Mouse (Mus musculus) heart, adult 2 months (tissue): ENCODE data around the gene Ccdc9. TPM values are rescaled to one million over a fixed set of nuclear protein-coding genes. Genes with fewer than 3 reads are reported as not detected.
"Not testable (repeated sequence)": the region's sequence is repeated elsewhere in the genome, so short reads cannot be mapped to it uniquely, and the experiment has no call there.

Experiments used
- DNase-seq, 2 experiments: peaks; one replicate each; pipeline ENCODE4 v3.0.0; 2021
- H3K27ac ChIP-seq: fragments of 200-600 bp; 2 replicates; pipeline ENCODE4 v1.8.1; 2022
- H3K27me3 ChIP-seq: fragments of 200-500 bp; 2 replicates; pipeline ENCODE4 v1.6.1; 2012; ENCODE audit warnings: mild to moderate bottlenecking, low read length, inconsistent platforms, mixed read lengths; ENCODE audit not compliant: control insufficient read depth, insufficient read depth
- H3K36me3 ChIP-seq: fragments of 200-500 bp; 2 replicates; pipeline ENCODE4 v1.6.1; 2012; ENCODE audit warnings: low read length, inconsistent platforms; ENCODE audit not compliant: control insufficient read depth, insufficient read depth
- H3K4me1 ChIP-seq: fragments of 200-500 bp; 2 replicates; pipeline ENCODE4 v1.6.1; 2011; ENCODE audit warnings: low read length; ENCODE audit not compliant: control insufficient read depth, insufficient read depth
- H3K4me3 ChIP-seq: fragments of 200-600 bp; 2 replicates; pipeline ENCODE4 v1.8.1; 2022
- H3K79me2 ChIP-seq: fragments of 200-500 bp; replicated peaks from 2 replicates; pipeline ENCODE4 v1.6.1; 2012; ENCODE audit warnings: mild to moderate bottlenecking, inconsistent platforms, low read length, moderate library complexity, mixed read lengths; ENCODE audit not compliant: control insufficient read depth, insufficient read depth
- H3K9ac ChIP-seq: fragments of 200-500 bp; 2 replicates; pipeline ENCODE4 v1.6.1; 2012; ENCODE audit warnings: low read depth, mild to moderate bottlenecking, control low read depth, inconsistent platforms, low read length, mixed read lengths
- CTCF ChIP-seq: fragments of 200-600 bp; IDR thresholded peaks from 2 replicates; pipeline ENCODE4 v1.8.1; 2022; ENCODE audit warnings: antibody characterized with exemption, mild to moderate bottlenecking, moderate library complexity
- EP300 ChIP-seq: fragments of 200-500 bp; IDR thresholded peaks from 2 replicates; pipeline ENCODE4 v1.6.1; 2011; ENCODE audit warnings: low read depth, low read length, control low read depth; ENCODE audit not compliant: insufficient read depth
- POLR2A ChIP-seq: fragments of 200-500 bp; IDR thresholded peaks from 2 replicates; pipeline ENCODE4 v1.6.1; 2011; ENCODE audit warnings: mild to moderate bottlenecking, low read depth, low read length, control low read depth; ENCODE audit not compliant: insufficient read depth
- WGBS: fragments of 180-500 bp; shearing (Covaris S2); methylation state at CpG from one replicate; pipeline ENCODE4 v1.1.7; 2018; 5-methylcytosine and 5-hydroxymethylcytosine counted together
- intact Hi-C: fragments of 180-260 bp; cut with DNase I; formaldehyde crosslinking; loops from one replicate; pipeline ENCODE4 v1.15.1; 2025
- polyA plus RNA-seq: library from polyadenylated mRNA; depleted of rRNA; stranded (reverse); fragments of >200 nt; gene quantifications from 2 replicates; pipeline ENCODE4 v1.2.3, GENCODE M21; 2012
- total RNA-seq, 2 experiments: library from RNA; stranded (reverse); gene quantifications; 2 replicates each; pipeline ENCODE4 v1.2.3; 2021

Gene Ccdc9
- total and polyA plus RNA-seq, 3 experiments, result 21.8 to 46.7 (median 33.1) TPM

DNA sequence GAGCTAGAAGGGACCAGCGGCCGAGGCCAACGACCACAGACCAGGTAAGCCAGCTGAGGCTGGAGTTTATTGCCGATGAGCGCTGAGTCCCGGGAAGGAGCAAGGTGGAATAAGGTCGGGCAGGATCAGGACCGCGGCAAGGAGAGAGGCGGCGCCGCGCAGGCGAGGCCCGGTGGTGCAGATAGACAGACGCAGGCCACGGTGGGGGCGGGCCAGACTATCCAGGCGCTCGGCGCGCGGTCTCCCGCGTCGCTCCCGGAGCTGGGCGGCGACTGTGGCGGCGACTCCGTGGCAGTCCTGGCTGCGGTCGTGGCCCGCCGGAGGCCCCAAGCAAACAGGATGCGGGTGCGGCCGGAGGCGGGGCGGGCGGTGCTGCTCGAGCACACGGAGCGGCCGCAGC, 13.9 kb downstream of the Ccdc9 start:
- Histone ChIP-seq H3K4me3 (peak overlapping the region; percentile 83), H3K27ac (peak overlapping the region; percentile 82), H3K79me2 (no peaks in the 10 kb centered on the region), H3K9ac (peak overlapping the region; percentile 85), H3K27me3 (no peaks in the 10 kb centered on the region), H3K36me3 (no peaks in the 10 kb centered on the region), H3K4me1 (peaks cover 5% of the 10 kb centered on the region)
- TF ChIP-seq POLR2A, result no peak
- no peak for TF ChIP-seq EP300
- TF ChIP-seq CTCF, result peak; percentile 50
- WGBS, result under 1% methylated on average over 46 of the region's 46 CpGs
- intact Hi-C loops, result loop anchor here (1.0 kb wide), 1 partner anchor 13 kb away; no protein-coding TSS in a partner anchor
- peak; percentile 74 to 78 for DNase-seq

DNA sequence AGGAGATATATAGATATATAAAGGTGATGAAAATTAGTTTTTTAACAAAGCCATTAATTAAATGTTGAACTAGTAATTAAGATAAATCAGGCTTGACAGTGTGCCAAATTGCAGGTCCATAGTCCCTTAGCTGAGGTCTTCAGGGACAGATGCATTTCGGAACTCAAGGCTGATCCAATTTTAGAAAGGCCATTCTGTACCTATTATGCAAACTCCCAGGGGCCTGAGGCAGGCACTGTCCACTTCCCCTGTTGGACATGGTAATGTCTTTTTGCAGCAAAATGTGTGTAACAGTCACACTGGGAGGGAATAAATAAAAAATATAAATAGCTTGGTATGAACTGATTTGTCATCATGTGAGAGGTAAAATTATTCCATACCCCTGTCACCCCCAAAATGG, 15.5 kb downstream of the Ccdc9 start:
- intact Hi-C loops, result no loop called here
- Histone ChIP-seq H3K4me3 (no peak overlapping the region), H3K27ac (no peak overlapping the region), H3K79me2 (no peaks in the 10 kb centered on the region), H3K36me3 (no peaks in the 10 kb centered on the region), H3K9ac (no peak overlapping the region), H3K4me1 (peaks cover 5% of the 10 kb centered on the region), H3K27me3 (no peaks in the 10 kb centered on the region)
- no peak for DNase-seq
- WGBS, result 27% methylated on average over 1 of the region's 1 CpGs
- TF ChIP-seq EP300 (no peak), CTCF (no peak)

DNA sequence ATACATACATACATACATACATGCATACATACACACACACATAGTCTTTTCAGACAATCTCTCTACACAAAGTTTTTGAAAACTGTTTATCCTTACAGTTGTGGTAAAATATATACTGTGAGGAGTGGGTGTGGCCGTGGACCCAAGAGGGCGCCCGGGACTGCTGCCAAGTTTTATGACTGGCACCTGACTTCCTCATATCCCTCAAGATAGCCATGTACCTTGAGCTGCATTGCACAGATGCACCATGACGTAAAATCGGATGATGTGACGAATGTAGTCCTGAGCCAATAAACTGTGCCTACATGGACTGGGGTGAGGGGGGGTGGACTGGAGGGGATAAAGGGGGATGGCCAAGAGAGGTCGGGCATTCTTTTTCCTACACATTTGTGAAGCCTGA, 20.0 kb downstream of the Ccdc9 start:
- H3K27ac ChIP-seq, H3K79me2 ChIP-seq, H3K9ac ChIP-seq, H3K36me3 ChIP-seq, H3K4me1 ChIP-seq, H3K27me3 ChIP-seq, intact Hi-C loops, H3K4me3 ChIP-seq, DNase-seq: not testable (repeated sequence)
- WGBS, result 69% methylated on average over 7 of the region's 7 CpGs

DNA sequence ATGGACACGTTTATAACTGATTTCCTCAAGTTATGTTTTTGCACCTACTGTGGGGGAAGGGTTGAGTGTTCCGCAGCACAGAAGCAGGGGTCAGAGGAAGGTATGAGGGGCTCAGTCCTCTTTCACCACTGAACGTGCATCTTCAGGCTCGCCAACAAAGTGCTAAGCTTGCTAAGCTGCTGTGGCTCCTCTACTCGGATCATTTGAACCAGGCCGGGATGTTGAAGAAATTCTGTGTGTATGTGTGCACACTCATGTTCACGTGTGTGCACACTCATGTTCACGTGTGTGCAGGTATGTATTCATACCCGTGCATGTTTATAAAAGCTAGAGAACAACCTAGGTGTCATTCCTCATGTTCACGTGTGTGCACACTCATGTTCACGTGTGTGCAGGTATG, 20.7 kb downstream of the Ccdc9 start:
- H3K79me2 ChIP-seq, result no peaks in the 10 kb centered on the region
- no peaks in the 10 kb centered on the region; the same call in 1 of the 2 replicates for H3K4me1 ChIP-seq
- TF ChIP-seq POLR2A, result no peak
- TF ChIP-seq EP300, result no peak
- TF ChIP-seq CTCF, result no peak
- H3K4me3 ChIP-seq, result no peak overlapping the region
- H3K36me3 ChIP-seq, result no peaks in the 10 kb centered on the region
- intact Hi-C loops, result no loop called here
- H3K27me3 ChIP-seq, result no peaks in the 10 kb centered on the region
- no peak overlapping the region for H3K9ac ChIP-seq
- DNase-seq, result no peak
- WGBS, result 87% methylated on average over 11 of the region's 11 CpGs
- H3K27ac ChIP-seq, result no peak overlapping the region

DNA sequence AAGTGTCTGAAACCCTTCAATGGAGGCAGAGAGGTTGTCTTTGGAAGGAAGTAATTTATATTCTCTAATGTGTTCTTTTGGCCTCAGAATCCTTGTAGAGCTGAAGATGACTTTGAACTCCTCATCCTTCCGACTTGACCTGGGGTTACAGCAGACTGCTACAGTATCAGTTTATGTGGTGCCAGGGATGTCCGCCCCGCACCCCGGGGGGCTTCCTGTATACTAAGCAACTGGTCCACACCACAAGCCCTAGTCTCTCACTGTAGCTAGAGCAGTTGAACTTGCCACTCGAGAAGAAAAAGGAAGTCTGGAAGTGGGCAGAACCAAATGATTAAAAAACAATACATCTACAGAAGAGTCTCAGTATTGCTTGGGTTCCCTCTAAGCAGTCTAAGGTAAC, 22.8 kb downstream of the Ccdc9 start:
- intact Hi-C loops, result loop anchor here (1.0 to 5.0 kb wide), 2 partner anchors 72 to 167 kb away; partner anchors contain the start of gene Napa
- no peak for TF ChIP-seq CTCF
- no peak for TF ChIP-seq EP300
- TF ChIP-seq POLR2A, result no peak
- Histone ChIP-seq H3K9ac (no peak overlapping the region), H3K27ac (no peak overlapping the region), H3K79me2 (no peaks in the 10 kb centered on the region), H3K4me3 (no peak overlapping the region), H3K36me3 (no peaks in the 10 kb centered on the region), H3K4me1 (no peaks in the 10 kb centered on the region; the same call in 1 of the 2 replicates), H3K27me3 (no peaks in the 10 kb centered on the region)
- no peak for DNase-seq
- WGBS, result 62% methylated on average over 5 of the region's 5 CpGs

DNA sequence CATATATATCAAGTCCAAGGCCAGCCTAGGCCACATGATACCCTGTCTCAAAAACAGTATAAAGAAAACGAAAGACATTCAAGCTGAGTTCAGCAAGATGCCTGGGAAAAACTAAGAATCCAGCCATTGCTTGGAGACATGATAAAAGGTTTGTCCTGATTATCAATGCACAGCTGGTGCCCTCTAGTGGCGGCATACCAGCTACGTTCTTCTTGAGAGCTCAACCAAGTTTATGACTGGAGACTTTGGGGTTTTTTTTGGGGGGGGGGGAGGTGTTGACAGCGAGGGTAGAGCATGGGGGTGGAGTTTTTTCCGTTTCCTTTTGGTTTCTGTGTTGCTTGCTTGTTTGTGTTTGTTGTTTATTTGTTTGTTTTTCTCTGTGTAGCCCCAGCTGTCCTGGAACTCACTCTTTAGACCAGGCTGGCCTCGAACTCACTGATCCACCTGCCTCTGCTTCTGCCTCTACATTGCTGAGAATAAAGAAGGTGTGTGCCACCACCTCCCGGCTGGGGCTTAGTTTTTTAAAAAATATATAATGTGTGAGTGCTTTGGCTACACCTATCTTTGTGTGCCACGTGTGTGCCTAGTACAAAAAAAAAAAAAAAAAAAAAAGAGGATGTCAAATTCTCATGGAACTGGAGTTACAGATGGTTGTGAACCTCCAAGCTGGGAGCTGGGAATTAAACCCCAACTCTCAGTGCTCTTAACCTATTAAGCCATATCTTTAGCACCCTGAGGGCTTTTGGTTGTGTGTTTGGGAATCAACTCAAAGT, 23.4 kb downstream of the Ccdc9 start:
- no peaks in the 10 kb centered on the region for H3K79me2 ChIP-seq
- H3K27me3 ChIP-seq, result no peaks in the 10 kb centered on the region
- no peaks in the 10 kb centered on the region; the same call in 1 of the 2 replicates for H3K4me1 ChIP-seq
- TF ChIP-seq EP300, result no peak
- TF ChIP-seq POLR2A, result no peak
- TF ChIP-seq CTCF, result peak; percentile 78
- H3K36me3 ChIP-seq, result no peaks in the 10 kb centered on the region
- peak; percentile 76 to 82 for DNase-seq
- H3K9ac ChIP-seq, result no peak overlapping the region
- WGBS, result 26% methylated on average over 8 of the region's 8 CpGs
- no peak overlapping the region for H3K4me3 ChIP-seq
- H3K27ac ChIP-seq, result no peak overlapping the region
- intact Hi-C loops, result loop anchor here (1.0 to 5.0 kb wide), 2 partner anchors 71 to 166 kb away; partner anchors contain the start of gene Napa
